ENCODE assay signal across 21 mouse cellular contexts in the genomic region with DNA sequence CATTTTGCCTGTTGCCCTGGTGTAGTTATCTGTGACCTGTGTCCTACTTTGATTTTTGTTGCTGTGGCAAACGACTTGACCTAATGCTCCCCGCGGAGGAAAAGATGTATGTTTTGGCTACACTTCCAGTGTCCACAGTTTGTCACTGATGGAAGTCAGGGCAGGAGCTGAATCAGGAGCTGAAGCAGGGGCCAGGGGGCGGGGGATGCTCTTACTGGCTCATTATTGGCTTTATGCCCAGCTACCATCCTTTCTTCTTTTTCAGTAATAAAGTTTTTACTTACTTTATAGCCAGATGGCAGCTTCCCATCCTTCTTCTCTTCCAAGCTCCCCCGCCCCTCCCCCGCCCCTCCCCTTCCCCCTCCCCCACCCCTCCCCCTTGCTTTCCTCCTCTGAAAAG. TPM values are rescaled to one million over a fixed set of nuclear protein-coding genes. Genes with fewer than 3 reads are reported as not detected.
A peak's percentile ranks its signal among the peaks of the same experiment; 100 is the strongest.
DNase-seq lines count a peak whose midpoint lies in the region; ATAC-seq and TF ChIP-seq lines count a peak whose summit lies in the region.
"Had no signal": no experiment of that assay in that cellular context is flagged by ENCODE, and none has a peak within 500 bp of the region (broad histone marks: within the 10 kb centered on the region; RNA-seq: fewer than 3 reads in every experiment).

No protein-coding gene starts in this region.

- no peak for ATAC-seq in kidney, postnatal 0 days (replicated peaks; ENCODE audit: low FRiP score, low read depth)
- ATAC-seq in midbrain, embryonic 11.5 days (ENCODE audit: low FRiP score), result no peak
- ATAC-seq: forebrain, embryonic 16.5 days had no signal

- no peaks in the 10 kb centered on the region for H3K27me3 ChIP-seq in kidney, postnatal 0 days (ENCODE audit: insufficient read depth, low read length)
- no peaks in the 10 kb centered on the region for H3K27me3 ChIP-seq in midbrain, embryonic 11.5 days (ENCODE audit: control insufficient read depth, insufficient read depth, low read length)
- 0 out of 2 replicates have a peak, but pooled peaks cover 2% of the 10 kb centered on the region for H3K27me3 ChIP-seq in midbrain, embryonic 10.5 days (ENCODE audit: low read depth, poor library complexity, severe bottlenecking)
- H3K27me3 ChIP-seq: embryonic facial prominence, embryonic 15.5 days; hindbrain, embryonic 12.5 days had no signal

- H3K27ac ChIP-seq in kidney, postnatal 0 days, result no peak overlapping the region
- H3K27ac ChIP-seq in midbrain, embryonic 11.5 days (ENCODE audit: low read depth, low read length), result no peak overlapping the region
- H3K27ac ChIP-seq in midbrain, embryonic 10.5 days (replicated peaks), result no peak overlapping the region
- H3K27ac ChIP-seq: embryonic facial prominence, embryonic 15.5 days; forebrain, embryonic 10.5 days; heart, embryonic 10.5 days; hindbrain, embryonic 12.5 days had no signal

- H3K4me2 ChIP-seq in kidney, postnatal 0 days (ENCODE audit: low read length), result no peak overlapping the region
- H3K4me2 ChIP-seq in midbrain, embryonic 11.5 days, result no peak overlapping the region
- H3K4me2 ChIP-seq: embryonic facial prominence, embryonic 15.5 days; hindbrain, embryonic 12.5 days had no signal

- H3K4me1 ChIP-seq in kidney, postnatal 0 days (replicated peaks; ENCODE audit: insufficient read depth, low read length), result no peaks in the 10 kb centered on the region
- no peaks in the 10 kb centered on the region for H3K4me1 ChIP-seq in midbrain, embryonic 11.5 days (ENCODE audit: control insufficient read depth, insufficient read depth, low read length)
- H3K4me1 ChIP-seq in midbrain, embryonic 10.5 days, result no peaks in the 10 kb centered on the region
- H3K4me1 ChIP-seq: embryonic facial prominence, embryonic 15.5 days; forebrain, embryonic 10.5 days; heart, embryonic 10.5 days; hindbrain, embryonic 12.5 days had no signal

- no peak overlapping the region for H3K9ac ChIP-seq in kidney, postnatal 0 days (ENCODE audit: low read depth, low read length)
- no peak overlapping the region for H3K9ac ChIP-seq in midbrain, embryonic 11.5 days (ENCODE audit: low read length)
- H3K9ac ChIP-seq: embryonic facial prominence, embryonic 15.5 days; hindbrain, embryonic 12.5 days had no signal

- peak; percentile 39 for DNase-seq in kidney, postnatal 0 days (ENCODE audit: low spot score)
- DNase-seq in kidney, adult 9 months, result no peak
- peak; percentile 61 for DNase-seq in midbrain, embryonic 11.5 days (ENCODE audit: low spot score, missing footprints)
- no peak for DNase-seq in midbrain, embryonic 10.5 days (ENCODE audit: low spot score)
- DNase-seq in MN1 (ENCODE audit: low spot score), result peak; percentile 31
- no peak for DNase-seq in right cerebral cortex, postnatal 36 days (ENCODE audit: low spot score in 2 of 2)
- DNase-seq: adrenal gland, postnatal 10 days; cerebellum, adult 2 months; cerebellum, postnatal 14 days; embryo, embryonic 11 days; gastrocnemius, postnatal 10 days; heart, adult 18-20 months; heart, postnatal 10 days; heart, postnatal 4 days had no signal

- 23% methylated on average over 6 of the region's 6 CpGs for WGBS in kidney, postnatal 0 days
- WGBS in midbrain, embryonic 11.5 days, result 53% methylated on average over 6 of the region's 6 CpGs
- WGBS in midbrain, embryonic 10.5 days, result 72% methylated on average over 4 of the region's 6 CpGs

- H3K4me3 ChIP-seq in kidney, postnatal 0 days (replicated peaks; ENCODE audit: low read depth, low read length), result no peak overlapping the region
- H3K4me3 ChIP-seq in midbrain, embryonic 11.5 days (ENCODE audit: low read depth, low read length), result no peak overlapping the region
- H3K4me3 ChIP-seq in midbrain, embryonic 10.5 days, result no peak overlapping the region
- H3K4me3 ChIP-seq: embryonic facial prominence, embryonic 15.5 days; erythroblast, embryonic 14.5 days; forebrain, embryonic 10.5 days; heart, embryonic 10.5 days; hindbrain, embryonic 12.5 days had no signal

- no peak for TF ChIP-seq CTCF in kidney, postnatal 0 days (IDR thresholded peaks at IDR 0.05; ENCODE audit: low read depth)

- H3K9me3 ChIP-seq in kidney, postnatal 0 days (replicated peaks; ENCODE audit: low read length), result no peaks in the 10 kb centered on the region
- H3K9me3 ChIP-seq in midbrain, embryonic 11.5 days (ENCODE audit: control insufficient read depth, low read length), result no peaks in the 10 kb centered on the region
- H3K9me3 ChIP-seq in midbrain, embryonic 10.5 days (replicated peaks), result no peaks in the 10 kb centered on the region
- H3K9me3 ChIP-seq: embryonic facial prominence, embryonic 15.5 days; forebrain, embryonic 10.5 days; G1E; heart, embryonic 10.5 days; hindbrain, embryonic 12.5 days had no signal

- no peaks in the 10 kb centered on the region for H3K36me3 ChIP-seq in kidney, postnatal 0 days (ENCODE audit: insufficient read depth, low read length)
- no peaks in the 10 kb centered on the region for H3K36me3 ChIP-seq in midbrain, embryonic 11.5 days (ENCODE audit: control insufficient read depth, insufficient read depth, low read length)
- no peaks in the 10 kb centered on the region for H3K36me3 ChIP-seq in midbrain, embryonic 10.5 days
- H3K36me3 ChIP-seq: embryonic facial prominence, embryonic 15.5 days; forebrain, embryonic 10.5 days; heart, embryonic 10.5 days; hindbrain, embryonic 12.5 days had no signal

RNA-seq across cellular contexts. Expression of gene Adgre1, which starts 29.5 kb away (rescaled TPM):
- 3.7 and 4.3 TPM in 2 replicates for polyA plus RNA-seq in kidney, postnatal 0 days (2015; fragmentation: Nextera tagmentation; extraction: Ambion mirVana)
- 3.4 and 4.4 TPM in 2 replicates for polyA plus RNA-seq in midbrain, embryonic 11.5 days (2014; fragmentation: Nextera tagmentation; extraction: Ambion mirVana)
- 1.3 and 3.3 TPM in 2 replicates for polyA plus RNA-seq in midbrain, embryonic 10.5 days (2016; fragmentation: Nextera tagmentation; extraction: Ambion mirVana)

RNA-seq across cellular contexts. Expression of gene Vav1, which starts 50.0 kb away (rescaled TPM):
- 0.87 and 1.1 TPM in 2 replicates for polyA plus RNA-seq in kidney, postnatal 0 days (2015; fragmentation: Nextera tagmentation; extraction: Ambion mirVana)
- 1.8 and 2.3 TPM in 2 replicates for polyA plus RNA-seq in midbrain, embryonic 11.5 days (2014; fragmentation: Nextera tagmentation; extraction: Ambion mirVana)
- 1.9 and 2.0 TPM in 2 replicates for polyA plus RNA-seq in midbrain, embryonic 10.5 days (2016; fragmentation: Nextera tagmentation; extraction: Ambion mirVana)

Comparison
In these comparisons a context has a peak if more than half of its experiments do, and no peak if none do; other contexts are left out.
1. DNase-seq: peak in kidney, postnatal 0 days (single experiment), midbrain, embryonic 11.5 days (single experiment) and MN1 (single experiment); none in kidney, adult 9 months (single experiment), midbrain, embryonic 10.5 days (single experiment) and right cerebral cortex, postnatal 36 days (0 of 2).